Mouse (Mus musculus): ENCODE results near the gene Wdpcp.
"Not testable (repeated sequence)": the region's sequence is repeated elsewhere in the genome, so short reads cannot be mapped to it uniquely, and the experiment has no call there.

Gene Wdpcp

DNA sequence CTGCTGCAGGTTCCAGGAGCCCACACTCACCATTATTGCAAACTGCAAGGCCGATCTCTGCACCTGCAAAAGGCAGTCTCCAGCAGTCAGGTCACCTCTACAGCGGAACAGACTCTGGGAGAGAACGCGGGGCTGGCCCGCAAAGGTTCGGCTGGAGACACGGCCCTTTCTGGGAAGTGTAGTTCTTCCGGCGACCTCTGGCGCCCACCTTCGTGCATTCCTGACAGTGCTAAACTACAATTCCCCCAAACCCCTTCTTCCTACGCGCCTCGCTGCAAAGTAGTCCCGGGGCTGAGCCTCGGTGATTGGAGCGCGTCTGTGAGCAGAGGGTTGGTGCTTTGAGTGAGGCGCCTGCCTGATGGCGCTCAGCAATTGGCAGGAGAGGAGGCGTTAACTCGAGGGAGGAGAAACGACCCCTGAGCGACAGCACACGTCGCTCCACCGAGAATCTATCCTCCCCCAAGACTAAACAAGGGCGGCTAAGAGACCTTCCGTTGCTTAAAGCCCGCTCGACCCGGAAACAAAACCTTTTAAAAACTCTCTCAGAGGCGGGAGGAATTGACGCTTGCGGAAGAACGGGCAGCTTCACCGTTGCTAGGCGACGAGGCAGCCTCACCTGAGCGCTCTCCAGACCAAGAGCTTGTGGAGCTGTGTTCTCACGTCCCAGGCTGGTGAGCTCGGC lies at the start of gene Wdpcp, which contains the start of gene Mdh1:
TSS of gene Wdpcp (plus strand) at position 536 of the 682 bp plus-strand sequence.
TSS of gene Mdh1 (minus strand) at position 668 of the 682 bp plus-strand sequence.
- peak; percentile 93 to 94 for DNase-seq (ENCODE audit: low spot score in 2 of 2)

DNA sequence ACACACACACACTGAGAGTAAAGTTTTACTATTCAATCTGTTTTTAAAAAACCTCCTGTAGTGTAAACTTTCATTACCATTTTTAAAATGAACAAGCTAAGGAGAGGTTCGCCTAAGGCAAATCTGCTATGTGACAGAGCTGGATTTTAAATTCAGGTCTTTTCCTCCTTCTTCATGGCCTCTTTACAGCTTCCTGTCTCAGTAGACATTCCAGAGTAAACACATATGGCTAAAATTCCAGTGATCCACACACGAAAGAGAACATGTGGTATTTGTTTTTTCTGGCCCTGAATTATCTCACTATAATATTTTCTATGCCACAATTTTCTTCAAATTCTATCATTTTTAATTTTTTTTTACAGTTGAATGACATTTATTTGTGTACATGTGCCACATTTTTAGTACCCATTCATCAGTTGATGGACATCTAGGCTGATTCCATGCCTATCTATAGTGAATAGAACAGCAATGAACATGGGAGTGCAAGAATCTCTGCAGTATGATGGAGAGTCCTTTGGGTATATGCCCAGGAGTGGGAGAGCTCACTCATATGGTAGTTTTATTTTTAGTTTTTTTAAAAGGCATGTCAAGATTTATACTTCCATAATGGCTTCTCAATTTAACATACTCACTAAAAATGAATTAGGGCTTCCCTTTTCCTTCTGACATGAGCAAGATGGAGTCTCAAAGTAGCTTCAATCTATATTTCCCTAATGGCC lies 43.2 kb upstream of the Wdpcp start:
- no peak for DNase-seq (ENCODE audit: low spot score in 2 of 2)

GRCm38 (mm10) chr11:21530856-21531255 lies 41.2 kb upstream of the Wdpcp start:
- DNase-seq (ENCODE audit: low spot score in 2 of 2) = not testable (repeated sequence)

DNA sequence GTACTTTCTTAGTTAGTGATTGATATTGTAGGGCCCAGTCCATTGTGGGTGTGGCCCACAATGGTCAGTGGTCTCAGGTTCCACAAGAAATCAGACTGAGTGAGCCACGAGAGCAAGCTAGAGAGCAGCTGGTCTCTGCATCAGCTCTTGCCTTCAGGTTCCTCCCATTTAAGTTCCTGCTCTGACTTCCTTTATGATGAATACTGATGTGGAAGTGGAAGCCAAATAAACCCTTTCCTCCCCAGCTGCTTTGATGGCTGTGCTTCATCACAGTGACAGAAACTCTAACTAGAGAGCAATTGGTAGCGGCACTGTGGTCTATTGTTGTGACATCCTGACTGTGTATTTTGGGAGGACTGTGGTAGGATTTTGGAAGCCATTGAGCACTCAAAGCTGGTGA lies 32.0 kb upstream of the Wdpcp start:
- DNase-seq (ENCODE audit: low spot score in 2 of 2) = no peak

GRCm38 (mm10) chr11:21540622-21541021 lies 31.4 kb upstream of the Wdpcp start:
- DNase-seq (ENCODE audit: low spot score in 2 of 2) = no peak

- DNase-seq (ENCODE audit: low spot score in 2 of 2) = no peak
Measured at GRCm38 (mm10) chr11:21542731-21543130, 29.3 kb upstream of the Wdpcp start.

- no peak for DNase-seq (ENCODE audit: low spot score in 2 of 2)
Measured at GRCm38 (mm10) chr11:21545021-21545420, 27.0 kb upstream of the Wdpcp start.

DNA sequence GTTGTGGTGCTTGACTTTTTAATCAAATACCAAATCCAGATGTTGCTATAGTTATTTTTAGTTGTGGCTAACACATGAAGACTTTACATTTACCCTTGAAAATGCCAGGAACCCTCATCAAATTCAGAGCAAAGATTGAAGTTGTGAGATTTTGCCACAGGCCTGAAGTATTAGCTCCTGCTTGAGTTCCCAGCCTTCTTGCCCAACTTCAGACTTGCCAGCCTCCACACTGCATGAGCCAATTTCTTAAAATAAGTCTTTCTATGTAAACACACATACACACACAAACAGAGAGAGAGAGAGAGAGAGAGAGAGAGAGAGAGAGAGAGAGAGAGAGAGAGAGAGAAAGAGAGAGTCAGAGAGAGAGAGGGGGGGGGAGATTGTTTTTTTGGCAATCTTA lies 26.1 kb upstream of the Wdpcp start:
- DNase-seq (ENCODE audit: low spot score in 2 of 2) = no peak

DNA sequence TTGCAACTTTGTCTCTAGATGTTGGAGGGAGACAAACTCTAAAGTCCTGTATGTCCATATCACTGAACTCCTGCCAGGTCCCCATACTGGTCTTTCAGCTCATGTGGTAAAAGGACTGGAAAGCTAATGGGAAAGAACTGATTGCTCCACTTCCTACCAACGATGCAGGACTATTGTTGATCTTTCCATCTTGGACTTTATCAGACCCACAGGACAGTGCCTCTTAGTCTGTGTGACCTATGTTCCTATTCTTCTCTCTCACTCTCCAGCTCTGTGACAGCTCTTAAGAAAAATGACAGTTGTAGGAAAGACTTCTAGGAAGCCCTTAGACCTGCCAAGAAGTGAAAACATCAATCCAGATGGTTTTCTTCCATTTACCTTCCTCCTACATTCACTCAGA lies 25.4 kb upstream of the Wdpcp start:
- DNase-seq (ENCODE audit: low spot score in 2 of 2) = no peak

DNA sequence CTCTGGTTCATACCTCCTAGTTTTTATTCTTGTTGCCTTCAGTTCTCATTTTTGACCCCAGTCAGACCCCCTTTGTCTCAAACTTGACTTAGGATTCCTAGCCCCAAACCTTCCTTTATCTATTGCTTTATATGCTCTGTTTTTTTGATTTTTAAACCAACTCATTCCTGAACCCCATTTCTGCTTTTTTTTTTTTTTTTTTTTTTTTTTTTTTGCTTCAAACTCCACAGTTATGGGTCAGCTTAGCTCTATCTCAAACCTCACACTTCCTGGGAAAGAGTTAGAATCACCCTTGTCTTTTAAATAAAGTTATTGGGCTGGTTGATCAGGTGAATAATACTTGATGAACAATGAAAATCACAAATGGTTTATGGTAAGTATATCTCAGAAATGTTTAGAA lies 24.5 kb upstream of the Wdpcp start:
- no peak for DNase-seq (ENCODE audit: low spot score in 2 of 2)

DNA sequence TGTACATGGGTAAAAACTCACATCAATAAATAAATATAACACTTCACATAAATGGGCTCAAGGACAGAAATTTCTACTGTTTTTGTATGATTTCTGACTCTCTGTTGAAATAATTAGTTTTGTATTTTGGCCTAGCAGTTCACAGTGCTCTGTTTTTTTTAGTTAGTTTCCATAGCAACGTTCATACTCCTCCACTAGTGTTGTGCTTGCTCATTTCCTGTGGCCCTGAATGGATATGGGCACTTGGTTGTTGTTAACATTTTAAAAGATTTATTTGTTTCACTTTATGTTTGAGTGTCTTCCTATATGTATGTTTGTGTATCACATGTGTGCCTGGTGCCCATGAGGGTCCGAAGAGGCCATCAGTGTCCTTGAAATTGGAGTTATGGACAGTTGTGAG lies 23.0 kb upstream of the Wdpcp start:
- no peak for DNase-seq (ENCODE audit: low spot score in 2 of 2)

DNA sequence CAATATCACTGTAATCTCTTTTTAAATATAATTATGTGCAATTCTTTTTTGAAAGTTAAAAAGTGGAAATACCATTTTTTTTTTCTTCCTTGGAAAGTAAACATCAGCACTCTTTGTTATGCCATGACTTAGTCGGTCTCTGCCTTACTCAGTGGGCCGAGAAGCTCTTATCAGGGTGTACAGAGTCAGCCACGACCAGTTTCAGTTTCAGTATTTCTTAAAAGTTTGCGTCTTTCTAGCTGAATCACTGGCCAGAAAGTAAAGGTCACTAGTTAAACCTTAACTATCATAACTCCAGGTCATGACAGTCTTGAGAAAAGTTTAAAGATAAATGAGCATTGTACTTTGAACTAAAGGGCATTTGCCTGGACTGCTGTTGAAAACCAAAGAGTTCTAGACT lies 22.3 kb upstream of the Wdpcp start:
- DNase-seq (ENCODE audit: low spot score in 2 of 2) = no peak

DNA sequence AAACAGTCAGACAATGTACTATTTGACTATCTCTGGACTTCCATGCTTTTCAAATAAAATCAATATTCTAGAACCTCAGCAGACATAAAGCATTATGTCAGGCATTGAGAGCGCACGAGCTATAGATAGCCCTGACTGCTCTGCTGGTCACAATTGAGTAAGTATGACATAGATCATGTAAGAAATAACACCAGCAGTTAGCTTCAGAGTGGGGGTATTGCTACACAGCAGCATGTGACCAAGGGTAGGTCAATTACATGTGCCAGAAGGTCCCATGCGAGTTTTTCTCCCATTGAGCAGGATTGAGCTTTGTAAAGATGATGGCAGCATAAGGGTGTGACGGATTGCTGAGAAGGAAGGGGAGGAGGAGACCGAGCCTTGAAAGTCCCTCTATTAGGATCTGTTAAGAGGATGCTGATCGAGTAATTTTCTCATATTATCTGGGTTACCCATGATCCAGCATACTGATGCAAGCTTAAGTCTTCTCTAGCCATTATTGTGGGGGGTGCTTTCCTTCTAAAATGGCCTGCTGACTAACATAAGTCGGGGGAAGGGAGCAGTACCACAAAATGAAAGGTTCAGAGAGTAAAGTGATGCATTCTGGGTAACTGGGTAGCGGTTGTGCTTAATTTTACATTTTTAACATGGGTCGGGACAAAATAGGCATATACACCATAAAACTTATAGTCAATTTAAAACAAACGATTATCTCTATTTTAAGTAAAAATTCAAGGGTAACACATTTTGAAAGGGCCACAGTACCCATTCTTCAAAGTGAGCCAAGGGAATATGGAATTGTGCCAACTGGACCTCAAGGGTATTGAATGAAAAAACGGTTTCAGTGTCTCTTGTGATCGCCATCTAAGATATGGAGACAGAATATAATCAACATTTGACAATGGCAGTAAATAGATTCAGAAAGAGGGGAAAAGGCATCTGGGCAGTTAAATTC lies 21.5 kb upstream of the Wdpcp start:
- DNase-seq (ENCODE audit: low spot score in 2 of 2) = no peak

DNA sequence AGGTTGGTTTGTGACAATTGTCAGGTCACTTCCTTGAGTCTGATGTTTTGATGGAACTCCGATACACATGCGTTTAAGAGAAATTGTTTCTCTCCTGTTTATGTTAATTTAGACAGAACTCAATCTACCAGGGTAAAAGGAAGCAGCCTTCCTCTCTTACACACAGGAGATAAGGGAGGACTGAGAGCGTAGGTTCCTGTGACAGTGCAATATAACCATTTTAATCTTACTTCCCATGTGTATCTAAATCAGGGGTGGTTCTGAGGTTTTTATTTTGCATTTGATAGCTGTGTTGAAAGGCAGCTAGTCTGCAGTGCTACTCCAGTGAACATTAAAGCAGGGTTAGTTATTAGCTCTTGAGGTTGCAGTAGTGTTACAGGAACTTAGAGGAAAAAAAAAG lies 20.0 kb upstream of the Wdpcp start:
- DNase-seq (ENCODE audit: low spot score in 2 of 2) = no peak

DNA sequence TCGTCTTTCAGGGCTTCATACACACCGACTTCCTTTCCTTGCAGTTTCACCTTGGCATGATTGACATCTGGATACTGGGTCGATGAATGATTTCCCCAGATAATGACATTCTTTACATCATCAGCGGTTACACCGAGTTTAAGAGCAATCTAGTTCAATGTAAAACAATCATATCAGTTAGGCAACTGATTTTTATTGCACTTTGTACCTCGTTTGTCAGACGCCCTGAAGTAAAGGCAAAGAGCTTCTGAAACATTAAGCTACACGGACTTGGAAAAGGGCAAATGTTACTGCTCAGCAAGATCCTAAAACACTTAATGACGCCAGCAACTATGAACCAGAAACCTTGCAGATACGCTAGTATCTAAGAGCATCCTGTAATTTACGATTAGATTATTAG lies 12.3 kb upstream of the Wdpcp start:
- DNase-seq (ENCODE audit: low spot score in 2 of 2) = no peak

DNA sequence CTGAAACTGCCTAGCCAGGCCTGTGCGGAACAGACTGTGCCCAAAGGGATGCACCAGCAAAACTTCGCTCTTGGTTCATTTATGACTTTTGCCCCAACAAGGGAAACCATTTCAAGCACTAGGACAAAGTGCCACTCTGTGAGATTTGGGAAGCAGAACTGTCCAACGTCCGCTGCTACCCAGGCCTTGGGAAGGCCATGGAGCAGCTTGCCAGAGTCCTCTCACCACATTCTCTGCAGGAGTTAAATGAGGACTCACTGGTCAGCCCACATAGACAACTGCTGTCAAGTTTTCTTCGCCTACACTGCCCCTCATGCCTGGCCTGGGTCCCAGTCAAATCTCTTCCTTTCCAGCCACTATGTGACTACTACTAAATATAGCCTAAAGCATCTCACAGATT lies 10.7 kb upstream of the Wdpcp start:
- no peak for DNase-seq (ENCODE audit: low spot score in 2 of 2)

- DNase-seq (ENCODE audit: low spot score in 2 of 2) = no peak
Measured at GRCm38 (mm10) chr11:21563617-21564325, 8.3 kb upstream of the Wdpcp start.

GRCm38 (mm10) chr11:21564681-21565405 lies 7.2 kb upstream of the Wdpcp start:
- no peak for DNase-seq (ENCODE audit: low spot score in 2 of 2)

DNA sequence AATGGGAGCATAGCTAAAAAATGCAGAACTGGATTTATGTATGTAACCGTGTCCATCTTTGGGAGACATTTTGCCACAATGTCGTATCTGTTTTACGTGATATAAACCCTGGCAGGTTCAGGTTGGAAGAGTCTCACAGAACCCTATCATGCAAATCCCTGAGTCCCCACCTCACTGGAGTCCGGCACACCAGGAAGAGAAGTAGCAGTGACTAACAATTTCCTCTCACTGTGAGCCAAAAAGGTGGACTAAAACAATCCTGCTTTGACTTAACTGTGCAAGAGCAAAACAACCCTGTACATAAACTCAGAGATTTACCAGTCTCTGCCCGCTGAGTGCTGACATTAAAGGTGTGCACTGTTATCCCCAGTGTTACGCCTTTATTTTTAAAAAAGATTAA lies 5.1 kb upstream of the Wdpcp start:
- DNase-seq (ENCODE audit: low spot score in 2 of 2) = no peak

DNA sequence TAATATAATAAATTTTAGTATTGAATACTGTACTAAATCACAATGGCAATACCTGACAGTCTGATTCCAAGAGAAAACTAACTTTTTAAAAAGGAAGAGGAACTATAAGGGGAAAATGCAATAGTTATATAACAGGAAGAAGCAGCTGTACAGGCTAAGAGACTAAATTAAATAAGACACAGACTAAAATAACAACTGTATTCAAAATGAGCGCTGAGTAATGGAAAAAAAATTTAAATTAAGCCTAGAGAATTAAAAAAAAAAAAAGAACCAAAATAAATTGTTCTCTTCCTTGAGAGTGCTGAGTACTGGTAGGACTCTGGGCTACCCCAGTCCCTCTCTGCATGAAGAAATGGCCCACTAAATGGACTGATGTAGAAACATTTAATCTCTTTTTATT lies 4.3 kb upstream of the Wdpcp start:
- no peak for DNase-seq (ENCODE audit: low spot score in 2 of 2)

- DNase-seq (ENCODE audit: low spot score in 2 of 2) = no peak
Measured at GRCm38 (mm10) chr11:21569002-21569401, 3.0 kb upstream of the Wdpcp start.

Data from urinary bladder, postnatal 4 days (tissue).